Mouse (Mus musculus): ENCODE results near the gene Frmd8. TPM values are rescaled to one million over a fixed set of nuclear protein-coding genes. Genes with fewer than 3 reads are reported as not detected.
"Not testable (repeated sequence)": the region's sequence is repeated elsewhere in the genome, so short reads cannot be mapped to it uniquely, and the experiment has no call there.

Frmd8 gene
- total and polyA plus RNA-seq, 2 experiments = 5.2 to 14.2 TPM

- no peak for TF ChIP-seq CTCF (IDR thresholded peaks at IDR 0.05; ENCODE audit: low read depth, low read length)
- TF ChIP-seq POLR2A (IDR thresholded peaks at IDR 0.05; ENCODE audit: extremely low read depth, insufficient read depth, low read length) = no peak
- Histone ChIP-seq H3K27ac (replicated peaks; ENCODE audit: insufficient read depth, low read depth, low read length) (peak overlapping the region; percentile 58; the same call in 1 of the 2 replicates), H3K9ac (ENCODE audit: low read depth, low read length) (no peak overlapping the region), H3K4me3 (ENCODE audit: insufficient read depth, low read depth, low read length) (no peak overlapping the region), H3K4me1 (ENCODE audit: control insufficient read depth, insufficient read depth, low read length) (peaks cover 9% of the 10 kb centered on the region), H3K36me3 (ENCODE audit: control insufficient read depth, insufficient read depth, low read length) (no peaks in the 10 kb centered on the region), H3K27me3 (ENCODE audit: control insufficient read depth, insufficient read depth, low read length) (no peaks in the 10 kb centered on the region), H3K79me2 (ENCODE audit: control insufficient read depth, insufficient read depth, low read length) (no peaks in the 10 kb centered on the region)
- peak; percentile 46 for DNase-seq (ENCODE audit: extremely low read depth, low read depth, low spot score)
- WGBS = 54% methylated on average over 6 of the region's 6 CpGs
Measured at GRCm38 (mm10) chr19:5818590-5818977, 56.5 kb downstream of the Frmd8 start.

DNA sequence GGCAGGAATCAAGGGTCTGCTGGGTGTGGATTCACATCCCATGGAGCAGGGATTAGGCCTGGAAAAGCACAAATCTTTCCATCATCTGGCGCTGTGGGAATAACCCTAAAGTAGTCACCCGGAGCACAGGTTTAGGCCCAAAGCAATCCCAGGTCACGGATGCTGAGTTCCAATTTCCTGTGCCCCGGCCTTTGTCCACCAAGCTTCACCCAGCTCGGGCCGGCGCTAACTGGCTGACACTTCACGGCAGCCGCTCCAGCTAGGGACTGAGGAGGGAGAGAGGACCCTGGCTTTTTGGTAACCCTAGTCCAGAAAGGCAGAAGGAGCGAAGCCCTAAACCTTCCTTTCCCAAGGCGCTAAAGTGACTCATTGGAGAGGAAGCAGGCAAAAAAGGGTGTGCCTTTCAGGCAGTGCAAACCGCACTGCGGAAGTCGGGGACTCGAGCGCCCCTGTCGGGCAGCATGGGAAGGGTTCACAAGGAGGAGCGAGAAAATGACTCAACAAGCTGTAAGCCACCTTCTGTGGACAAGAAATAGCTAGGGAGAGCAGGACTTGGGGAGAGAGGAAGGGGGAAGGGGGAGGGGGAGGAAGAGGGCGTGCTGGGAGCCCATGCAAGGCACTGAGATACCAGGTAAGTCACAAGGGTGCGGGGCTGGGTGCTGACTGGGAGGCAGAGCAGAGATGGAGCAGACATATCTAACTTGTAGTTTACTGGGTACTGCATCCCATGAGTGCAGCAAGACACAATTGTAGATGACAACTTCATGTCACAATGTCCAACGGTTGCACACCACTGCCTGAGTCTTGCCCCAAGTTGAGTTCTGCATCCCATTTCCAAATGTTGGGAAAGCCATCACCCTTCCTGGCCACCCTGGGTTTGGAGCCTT is 57.1 kb downstream of the Frmd8 start:
- Histone ChIP-seq H3K36me3 (ENCODE audit: control insufficient read depth, insufficient read depth, low read length) (no peaks in the 10 kb centered on the region), H3K9ac (ENCODE audit: low read depth, low read length) (peak overlapping the region; percentile 63)
- peak; percentile 61 for DNase-seq (ENCODE audit: extremely low read depth, low read depth, low spot score)

GRCm38 (mm10) chr19:5815928-5816327 is 59.1 kb downstream of the Frmd8 start:
- peak overlapping the region; percentile 59 for H3K27ac ChIP-seq (replicated peaks; ENCODE audit: insufficient read depth, low read depth, low read length)
- no peak overlapping the region for H3K4me3 ChIP-seq (ENCODE audit: insufficient read depth, low read depth, low read length)
- no peak overlapping the region for H3K9ac ChIP-seq (ENCODE audit: low read depth, low read length)
- H3K4me1 ChIP-seq (ENCODE audit: control insufficient read depth, insufficient read depth, low read length) = peaks cover 13% of the 10 kb centered on the region
- DNase-seq (ENCODE audit: extremely low read depth, low read depth, low spot score) = peak; percentile 86
- no peaks in the 10 kb centered on the region for H3K36me3 ChIP-seq (ENCODE audit: control insufficient read depth, insufficient read depth, low read length)
- no peaks in the 10 kb centered on the region for H3K79me2 ChIP-seq (ENCODE audit: control insufficient read depth, insufficient read depth, low read length)
- H3K27me3 ChIP-seq (ENCODE audit: control insufficient read depth, insufficient read depth, low read length) = no peaks in the 10 kb centered on the region
- TF ChIP-seq POLR2A (IDR thresholded peaks at IDR 0.05; ENCODE audit: extremely low read depth, insufficient read depth, low read length) = no peak
- TF ChIP-seq CTCF (IDR thresholded peaks at IDR 0.05; ENCODE audit: low read depth, low read length) = no peak
- 29% methylated on average over 4 of the region's 4 CpGs for WGBS

More for the DNA sequence above, 57.1 kb downstream of the Frmd8 start:
- Histone ChIP-seq H3K4me3 (ENCODE audit: insufficient read depth, low read depth, low read length) (peak overlapping the region; percentile 47; the same call in 1 of the 2 replicates), H3K27ac (replicated peaks; ENCODE audit: insufficient read depth, low read depth, low read length) (peak overlapping the region; percentile 89), H3K4me1 (ENCODE audit: control insufficient read depth, insufficient read depth, low read length) (peaks cover 9% of the 10 kb centered on the region), H3K27me3 (ENCODE audit: control insufficient read depth, insufficient read depth, low read length) (no peaks in the 10 kb centered on the region), H3K79me2 (ENCODE audit: control insufficient read depth, insufficient read depth, low read length) (no peaks in the 10 kb centered on the region)
- WGBS = 29% methylated on average over 21 of the region's 21 CpGs
- TF ChIP-seq CTCF (IDR thresholded peaks at IDR 0.05; ENCODE audit: low read depth, low read length) (peak; percentile 84), POLR2A (IDR thresholded peaks at IDR 0.05; ENCODE audit: extremely low read depth, insufficient read depth, low read length) (no peak)

GRCm38 (mm10) chr19:5815010-5815409 is 60.1 kb downstream of the Frmd8 start:
- Histone ChIP-seq H3K27me3 (ENCODE audit: control insufficient read depth, insufficient read depth, low read length) (no peaks in the 10 kb centered on the region), H3K36me3 (ENCODE audit: control insufficient read depth, insufficient read depth, low read length) (no peaks in the 10 kb centered on the region), H3K9ac (ENCODE audit: low read depth, low read length) (no peak overlapping the region; the same call in 1 of the 2 replicates), H3K4me3 (ENCODE audit: insufficient read depth, low read depth, low read length) (no peak overlapping the region), H3K27ac (replicated peaks; ENCODE audit: insufficient read depth, low read depth, low read length) (no peak overlapping the region; the same call in 1 of the 2 replicates), H3K4me1 (ENCODE audit: control insufficient read depth, insufficient read depth, low read length) (peaks cover 15% of the 10 kb centered on the region), H3K79me2 (ENCODE audit: control insufficient read depth, insufficient read depth, low read length) (no peaks in the 10 kb centered on the region)
- WGBS = 65% methylated on average over 7 of the region's 7 CpGs
- TF ChIP-seq CTCF (IDR thresholded peaks at IDR 0.05; ENCODE audit: low read depth, low read length) (no peak), POLR2A (IDR thresholded peaks at IDR 0.05; ENCODE audit: extremely low read depth, insufficient read depth, low read length) (no peak)
- DNase-seq (ENCODE audit: extremely low read depth, low read depth, low spot score) = peak; percentile 71

DNA sequence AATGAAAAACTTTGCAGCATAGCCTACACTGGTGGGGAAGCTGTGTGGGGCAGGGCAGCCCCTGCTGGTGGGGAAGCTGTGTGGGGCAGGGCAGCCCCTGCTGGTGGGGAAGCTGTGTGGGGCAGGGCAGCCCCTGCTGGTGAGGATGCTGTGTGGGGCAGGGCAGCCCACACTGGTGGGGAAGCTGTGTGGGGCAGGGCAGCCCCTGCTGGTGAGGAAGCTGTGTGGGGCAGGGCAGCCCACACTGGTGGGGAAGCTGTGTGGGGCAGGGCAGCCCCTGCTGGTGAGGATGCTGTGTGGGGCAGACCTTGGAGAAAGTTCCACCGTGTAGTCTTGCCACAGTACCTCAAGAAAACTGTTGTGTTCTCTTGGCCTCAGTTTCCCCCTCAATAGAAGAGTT is 61.0 kb downstream of the Frmd8 start:
- not testable (repeated sequence) for H3K4me3 ChIP-seq (ENCODE audit: insufficient read depth, low read depth, low read length); H3K79me2 ChIP-seq (ENCODE audit: control insufficient read depth, insufficient read depth, low read length); H3K36me3 ChIP-seq (ENCODE audit: control insufficient read depth, insufficient read depth, low read length); H3K9ac ChIP-seq (ENCODE audit: low read depth, low read length); H3K27me3 ChIP-seq (ENCODE audit: control insufficient read depth, insufficient read depth, low read length); DNase-seq (ENCODE audit: extremely low read depth, low read depth, low spot score); H3K27ac ChIP-seq (replicated peaks; ENCODE audit: insufficient read depth, low read depth, low read length)
- 44% methylated on average over 1 of the region's 1 CpGs for WGBS
- H3K4me1 ChIP-seq (ENCODE audit: control insufficient read depth, insufficient read depth, low read length) = peaks cover 18% of the 10 kb centered on the region

GRCm38 (mm10) chr19:5813567-5813966 is 61.5 kb downstream of the Frmd8 start:
- no peak overlapping the region for H3K9ac ChIP-seq (ENCODE audit: low read depth, low read length)
- DNase-seq (ENCODE audit: extremely low read depth, low read depth, low spot score) = no peak
- H3K4me3 ChIP-seq (ENCODE audit: insufficient read depth, low read depth, low read length) = no peak overlapping the region
- H3K27me3 ChIP-seq (ENCODE audit: control insufficient read depth, insufficient read depth, low read length) = no peaks in the 10 kb centered on the region
- WGBS = 96% methylated on average over 3 of the region's 3 CpGs
- H3K79me2 ChIP-seq (ENCODE audit: control insufficient read depth, insufficient read depth, low read length) = no peaks in the 10 kb centered on the region
- H3K4me1 ChIP-seq (ENCODE audit: control insufficient read depth, insufficient read depth, low read length) = peaks cover 18% of the 10 kb centered on the region
- H3K27ac ChIP-seq (replicated peaks; ENCODE audit: insufficient read depth, low read depth, low read length) = no peak overlapping the region
- no peaks in the 10 kb centered on the region for H3K36me3 ChIP-seq (ENCODE audit: control insufficient read depth, insufficient read depth, low read length)
- TF ChIP-seq POLR2A (IDR thresholded peaks at IDR 0.05; ENCODE audit: extremely low read depth, insufficient read depth, low read length) (no peak), CTCF (IDR thresholded peaks at IDR 0.05; ENCODE audit: low read depth, low read length) (no peak)

All from liver, adult 2 months (tissue).